In genomic region chr6:121184198-121185140, GRCm38 (mm10) we compare ENCODE assay signal across 8 mouse cellular contexts. TPM values are rescaled to one million over a fixed set of nuclear protein-coding genes. Genes with fewer than 3 reads are reported as not detected.
A peak's percentile ranks its signal among the peaks of the same experiment; 100 is the strongest.
DNase-seq lines count a peak whose midpoint lies in the region; ATAC-seq and TF ChIP-seq lines count a peak whose summit lies in the region.

No protein-coding gene starts in this region.

- H3K4me1 ChIP-seq in forebrain, embryonic 12.5 days = peaks cover 18% of the 10 kb centered on the region
- H3K4me1 ChIP-seq in hindbrain, embryonic 13.5 days (replicated peaks) = peaks cover 24% of the 10 kb centered on the region

- no peaks in the 10 kb centered on the region for H3K9me3 ChIP-seq in forebrain, embryonic 12.5 days
- H3K9me3 ChIP-seq in hindbrain, embryonic 13.5 days = no peaks in the 10 kb centered on the region

- H3K27ac ChIP-seq in gastrocnemius, adult 2 months = peak overlapping the region; percentile 89
- H3K27ac ChIP-seq in forebrain, embryonic 12.5 days = no peak overlapping the region
- peak overlapping the region; percentile 93 for H3K27ac ChIP-seq in hindbrain, embryonic 13.5 days

- TF ChIP-seq CTCF in gastrocnemius, adult 2 months (IDR thresholded peaks at IDR 0.05) = peak; percentile 84

- H3K9ac ChIP-seq in forebrain, embryonic 12.5 days = peak overlapping the region; percentile 75
- H3K9ac ChIP-seq in hindbrain, embryonic 13.5 days = peak overlapping the region; percentile 86

- ATAC-seq in cerebellum, adult (ENCODE audit: insufficient number of reproducible peaks, low FRiP score, low TSS enrichment) = peak; percentile 49; the same call in 1 of the 2 replicates
- peak; percentile 45 for ATAC-seq in forebrain, embryonic 12.5 days (ENCODE audit: low FRiP score)
- peak; percentile 62 for ATAC-seq in hindbrain, embryonic 13.5 days (ENCODE audit: low FRiP score)
- peak; percentile 83 for ATAC-seq in megakaryocyte, adult 5-6 weeks (ENCODE audit: poor library complexity, severe bottlenecking)

- intact Hi-C loops in gastrocnemius, adult 2 months (cut with DNase I) = loop anchor here (5.0 kb wide), 3 partner anchors 63 to 88 kb away; partner anchors contain the start of gene Usp18
- intact Hi-C loops in left cerebral cortex, postnatal 10 days (cut with DNase I) = loop anchor here (10.0 kb wide), 1 partner anchor 350 kb away; no protein-coding TSS in a partner anchor

- H3K4me2 ChIP-seq in forebrain, embryonic 12.5 days = peak overlapping the region; percentile 91
- peak overlapping the region; percentile 95 for H3K4me2 ChIP-seq in hindbrain, embryonic 13.5 days

- 0 out of 2 replicates have a peak, but pooled peaks cover 2% of the 10 kb centered on the region for H3K27me3 ChIP-seq in forebrain, embryonic 12.5 days
- H3K27me3 ChIP-seq in hindbrain, embryonic 13.5 days = no peaks in the 10 kb centered on the region

- peak overlapping the region; percentile 76 for H3K4me3 ChIP-seq in gastrocnemius, adult 2 months
- H3K4me3 ChIP-seq in forebrain, embryonic 12.5 days (replicated peaks) = peak overlapping the region; percentile 70
- peak overlapping the region; percentile 76 for H3K4me3 ChIP-seq in hindbrain, embryonic 13.5 days

- H3K36me3 ChIP-seq in forebrain, embryonic 12.5 days (replicated peaks) = peaks cover 20% of the 10 kb centered on the region
- H3K36me3 ChIP-seq in hindbrain, embryonic 13.5 days = peaks cover 28% of the 10 kb centered on the region

- 4% methylated on average over 35 of the region's 35 CpGs for WGBS in forebrain, embryonic 12.5 days
- WGBS in hindbrain, embryonic 13.5 days = 3% methylated on average over 35 of the region's 35 CpGs

- DNase-seq in gastrocnemius, adult 2 months = peak; percentile 66
- DNase-seq in gastrocnemius, postnatal 10 days = no peak
- DNase-seq in left cerebral cortex, postnatal 10 days (ENCODE audit: extremely low spot score in 1 of 2, low spot score in 2 of 2) = peak; percentile 49 to 58
- DNase-seq in right cerebral cortex, postnatal 4 days = peak; percentile 35

RNA-seq across cellular contexts. Expression of gene Pex26, which starts 1.0 kb away (rescaled TPM):
- total RNA-seq in gastrocnemius, adult 2 months (2021) = 1 to 10 TPM; 3.5 to 3.8 TPM
- total RNA-seq in gastrocnemius, postnatal 10 days (2021) = 1 to 10 TPM; 4.0 TPM
- 10.9 and 12.0 TPM in 2 replicates for polyA plus RNA-seq in forebrain, embryonic 12.5 days (2016; fragmentation: Nextera tagmentation; extraction: Ambion mirVana)
- 13.9 and 14.7 TPM in 2 replicates for polyA plus RNA-seq in hindbrain, embryonic 13.5 days (2015; fragmentation: Nextera tagmentation; extraction: Ambion mirVana)
- total RNA-seq in left cerebral cortex, postnatal 10 days (2021) = 10 to 100 TPM; 13.9 to 15.1 TPM
- total RNA-seq in megakaryocyte, adult 5-6 weeks (2015) = 3.7 and 4.8 TPM in 2 replicates
- 4.2 and 5.7 TPM in 2 replicates for total RNA-seq in megakaryocyte, adult 5-6 weeks (2017)

RNA-seq across cellular contexts. Expression of gene Tuba8, which starts 26.0 kb away (rescaled TPM):
- 100 to 1,000 TPM; 201 to 248 TPM for total RNA-seq in gastrocnemius, adult 2 months (2021)
- 100 to 1,000 TPM; 160 to 206 TPM for total RNA-seq in gastrocnemius, postnatal 10 days (2021)
- 0.36 and 0.40 TPM in 2 replicates for polyA plus RNA-seq in forebrain, embryonic 12.5 days (2016; fragmentation: Nextera tagmentation; extraction: Ambion mirVana)
- 0.39 and 0.40 TPM in 2 replicates for polyA plus RNA-seq in hindbrain, embryonic 13.5 days (2015; fragmentation: Nextera tagmentation; extraction: Ambion mirVana)
- 1 to 10 TPM; 2.8 TPM for total RNA-seq in left cerebral cortex, postnatal 10 days (2021)
- 5.1 and 6.2 TPM in 2 replicates for total RNA-seq in megakaryocyte, adult 5-6 weeks (2015)
- 5.1 and 5.6 TPM in 2 replicates for total RNA-seq in megakaryocyte, adult 5-6 weeks (2017)

RNA-seq across cellular contexts. Expression of gene Mical3, which starts 53.7 kb away (rescaled TPM):
- 10 to 100 TPM; 53.3 to 71.9 TPM for total RNA-seq in gastrocnemius, adult 2 months (2021)
- total RNA-seq in gastrocnemius, postnatal 10 days (2021) = 10 to 100 TPM; 65.2 to 82.4 TPM
- 17.6 and 18.8 TPM in 2 replicates for polyA plus RNA-seq in forebrain, embryonic 12.5 days (2016; fragmentation: Nextera tagmentation; extraction: Ambion mirVana)
- polyA plus RNA-seq in hindbrain, embryonic 13.5 days (2015; fragmentation: Nextera tagmentation; extraction: Ambion mirVana) = 33.8 and 34.5 TPM in 2 replicates
- total RNA-seq in left cerebral cortex, postnatal 10 days (2021) = 100 to 1,000 TPM; 110 to 111 TPM
- 4.3 and 7.7 TPM in 2 replicates for total RNA-seq in megakaryocyte, adult 5-6 weeks (2015)
- total RNA-seq in megakaryocyte, adult 5-6 weeks (2017) = 2.4 TPM in 2 replicates

Comparison
In these comparisons a context has a peak if more than half of its experiments do, and no peak if none do; other contexts are left out.
1. RNA of gene Tuba8, which starts 26.0 kb away (total RNA-seq): 201 to 248 TPM in gastrocnemius, adult 2 months and 160 to 206 TPM in gastrocnemius, postnatal 10 days; 5.1 to 6.2 TPM in megakaryocyte, adult 5-6 weeks and 2.8 TPM in left cerebral cortex, postnatal 10 days; every median in the first group is over 10 times any median in the second.
2. RNA of gene Mical3, which starts 53.7 kb away (total RNA-seq): 110 to 111 TPM in left cerebral cortex, postnatal 10 days, 65.2 to 82.4 TPM in gastrocnemius, postnatal 10 days and 53.3 to 71.9 TPM in gastrocnemius, adult 2 months; 2.4 to 7.7 TPM in megakaryocyte, adult 5-6 weeks; every median in the first group is over 4 times any median in the second.
3. Peak in every context shown above with its lines, with median percentiles within 50 percentile points of each other: H3K4me3 ChIP-seq and ATAC-seq.